Mouse (Mus musculus) liver, embryonic 14.5 days (tissue): ENCODE results near the gene Skap2.

ENCODE experiments used
- CTCF ChIP-seq: IDR thresholded peaks from 2 replicates; pipeline ENCODE4 v1.5.1; 2016; ENCODE audit warnings: antibody characterized with exemption, low read depth, control low read depth
- EP300 ChIP-seq: IDR thresholded peaks from 2 replicates; pipeline ENCODE4 v1.6.1; 2016; ENCODE audit warnings: antibody characterized with exemption, low read depth

DNA sequence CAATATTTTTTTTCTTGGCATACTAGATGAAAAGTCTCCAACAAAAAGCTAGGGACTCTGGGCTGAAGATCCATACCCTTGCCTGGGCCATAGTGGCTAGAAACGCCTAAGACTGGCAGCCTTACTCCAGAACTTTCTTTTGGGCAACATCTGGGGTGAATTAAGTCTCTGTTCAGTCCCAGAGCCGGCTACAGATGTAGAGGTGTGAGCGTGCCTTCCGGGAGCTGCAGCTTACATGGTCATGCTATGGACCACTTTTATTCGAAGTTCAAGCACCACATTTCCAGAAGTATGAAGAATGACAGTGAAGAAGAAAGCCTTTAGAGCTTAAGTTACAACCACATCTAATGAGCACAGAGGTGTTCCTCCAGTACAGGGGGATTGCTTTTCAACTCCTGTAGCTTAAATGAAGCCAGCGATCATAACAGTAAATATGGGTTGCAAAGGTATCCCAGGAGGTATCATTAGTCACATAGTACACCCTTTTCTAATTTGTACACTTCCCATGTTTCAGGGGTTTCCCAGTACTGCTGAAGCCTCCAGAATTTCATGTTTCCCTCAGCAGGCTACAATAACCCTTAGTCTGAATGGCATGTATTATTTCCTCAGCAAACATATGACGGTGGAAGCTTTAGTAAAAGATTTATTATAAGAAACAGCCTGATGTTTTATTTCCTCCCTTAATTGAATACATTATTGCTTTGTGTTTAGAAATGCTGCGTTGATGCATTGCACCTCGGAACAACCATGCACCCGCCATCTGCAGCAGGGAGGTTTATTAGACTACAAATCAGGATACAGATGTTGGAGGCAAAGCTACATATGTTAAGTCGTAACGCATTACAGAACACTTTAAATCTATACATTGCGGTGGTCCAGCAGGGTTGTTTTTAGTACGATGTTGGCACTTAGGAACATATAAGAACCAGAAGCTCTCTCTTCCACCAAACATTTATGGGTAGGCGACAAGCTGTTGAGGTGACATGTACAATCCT, 41.5 kb upstream of the Skap2 start:
- TF ChIP-seq CTCF (no peak), EP300 (no peak)
